Mouse (Mus musculus): ENCODE data around the gene Mical2.

Gene Mical2

GRCm38 (mm10) chr7:112390937-112391605, 165.4 kb downstream of the Mical2 start:
- no peak for DNase-seq (ENCODE audit: low read depth in 2 of 2, low spot score in 2 of 2)

- no peak for DNase-seq (ENCODE audit: low read depth in 2 of 2, low spot score in 2 of 2)
These were observed 172.1 kb downstream of the Mical2 start for GRCm38 (mm10) chr7:112397786-112398185.

GRCm38 (mm10) chr7:112399425-112400170, 173.9 kb downstream of the Mical2 start:
- DNase-seq (ENCODE audit: low read depth in 2 of 2, low spot score in 2 of 2), result no peak

- DNase-seq (ENCODE audit: low read depth in 2 of 2, low spot score in 2 of 2), result peak in 1 of 2 experiments; percentile 2
These were observed 174.5 kb downstream of the Mical2 start for GRCm38 (mm10) chr7:112400175-112400574.

- no peak for DNase-seq (ENCODE audit: low read depth in 2 of 2, low spot score in 2 of 2)
These were observed 179.4 kb downstream of the Mical2 start for GRCm38 (mm10) chr7:112405061-112405460.

- no peak for DNase-seq (ENCODE audit: low read depth in 2 of 2, low spot score in 2 of 2)
These were observed 179.9 kb downstream of the Mical2 start for GRCm38 (mm10) chr7:112405578-112405977.

- no peak for DNase-seq (ENCODE audit: low read depth in 2 of 2, low spot score in 2 of 2)
These were observed 181.9 kb downstream of the Mical2 start for GRCm38 (mm10) chr7:112407597-112407996.

- no peak for DNase-seq (ENCODE audit: low read depth in 2 of 2, low spot score in 2 of 2)
These were observed 184.3 kb downstream of the Mical2 start for GRCm38 (mm10) chr7:112409991-112410390.

GRCm38 (mm10) chr7:112413286-112413685, 187.6 kb downstream of the Mical2 start:
- no peak for DNase-seq (ENCODE audit: low read depth in 2 of 2, low spot score in 2 of 2)

- no peak for DNase-seq (ENCODE audit: low read depth in 2 of 2, low spot score in 2 of 2)
These were observed 190.4 kb downstream of the Mical2 start for GRCm38 (mm10) chr7:112416058-112416526.

GRCm38 (mm10) chr7:112416730-112417513, 191.3 kb downstream of the Mical2 start:
- DNase-seq (ENCODE audit: low read depth in 2 of 2, low spot score in 2 of 2), result no peak

- no peak for DNase-seq (ENCODE audit: low read depth in 2 of 2, low spot score in 2 of 2)
These were observed 191.9 kb downstream of the Mical2 start for GRCm38 (mm10) chr7:112417598-112417997.

- no peak for DNase-seq (ENCODE audit: low read depth in 2 of 2, low spot score in 2 of 2)
These were observed 197.8 kb downstream of the Mical2 start for GRCm38 (mm10) chr7:112423438-112423837.

GRCm38 (mm10) chr7:112426811-112427210, 201.2 kb downstream of the Mical2 start:
- no peak for DNase-seq (ENCODE audit: low read depth in 2 of 2, low spot score in 2 of 2)

GRCm38 (mm10) chr7:112427357-112428157, 201.9 kb downstream of the Mical2 start, which contains the start of gene Parva:
Gene Parva (plus strand): TSS chr7:112427505.
- no peak for DNase-seq (ENCODE audit: low read depth in 2 of 2, low spot score in 2 of 2)

GRCm38 (mm10) chr7:112428158-112428535, 202.5 kb downstream of the Mical2 start:
- DNase-seq (ENCODE audit: low read depth in 2 of 2, low spot score in 2 of 2), result no peak

GRCm38 (mm10) chr7:112439846-112440245, 214.2 kb downstream of the Mical2 start:
- no peak for DNase-seq (ENCODE audit: low read depth in 2 of 2, low spot score in 2 of 2)

GRCm38 (mm10) chr7:112444152-112444984, 218.7 kb downstream of the Mical2 start:
- no peak for DNase-seq (ENCODE audit: low read depth in 2 of 2, low spot score in 2 of 2)

- no peak for DNase-seq (ENCODE audit: low read depth in 2 of 2, low spot score in 2 of 2)
These were observed 219.3 kb downstream of the Mical2 start for GRCm38 (mm10) chr7:112444985-112445367.

- no peak for DNase-seq (ENCODE audit: low read depth in 2 of 2, low spot score in 2 of 2)
These were observed 220.8 kb downstream of the Mical2 start for GRCm38 (mm10) chr7:112446498-112446897.

Data from CD8-positive naive resting alpha-beta T cell, adult 2 months (primary cell).